Mouse (Mus musculus) lung, postnatal 0 days (tissue): ENCODE results near the gene Gm10073.

Experiments
- CTCF ChIP-seq: IDR thresholded peaks from 2 replicates; pipeline ENCODE4 v1.5.1; 2016; ENCODE audit warnings: antibody characterized with exemption, mild to moderate bottlenecking
- EP300 ChIP-seq: IDR thresholded peaks from 2 replicates; pipeline ENCODE4 v1.6.1; 2016; ENCODE audit warnings: antibody characterized with exemption, mild to moderate bottlenecking, control low read depth

DNA sequence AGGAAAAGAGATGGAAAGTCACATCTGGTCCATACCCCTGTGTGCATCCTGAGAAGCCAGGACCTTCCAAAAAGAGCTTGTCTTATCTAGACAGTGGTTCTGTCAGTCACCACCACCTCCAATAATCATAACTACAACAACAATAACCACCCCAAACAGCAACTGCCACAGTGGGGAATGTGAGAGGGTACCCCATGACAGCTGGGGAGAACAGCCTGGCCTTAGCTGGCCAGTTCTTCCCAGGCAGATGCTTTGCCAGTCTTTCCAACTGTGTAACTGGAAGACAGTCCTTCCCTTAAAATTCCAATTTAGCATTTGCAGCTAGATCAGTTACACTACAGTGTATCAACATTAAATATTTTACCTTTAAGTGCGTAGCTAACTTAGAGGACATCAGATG lies 22.4 kb downstream of the Gm10073 start:
- TF ChIP-seq CTCF, result no peak
- TF ChIP-seq EP300, result no peak
